Mouse (Mus musculus) monocyte, adult 5-6 weeks (primary cell): ENCODE measurements around the gene Umodl1. TPM values are rescaled to one million over a fixed set of nuclear protein-coding genes. Genes with fewer than 3 reads are reported as not detected.

Experiments
- ATAC-seq: fragments of 153-309, 156-312 bp; replicated peaks from 2 replicates; pipeline ENCODE4 v1.8.0; 2017; ENCODE audit warnings: mild to moderate bottlenecking; ENCODE audit not compliant: low TSS enrichment, insufficient number of reproducible peaks, severe bottlenecking, poor library complexity, low FRiP score
- total RNA-seq: library from RNA; stranded (forward); fragments of 200-1000, 200-491, 200-594 nt; gene quantifications from 3 replicates; pipeline ENCODE4 v1.2.3, GENCODE M21; 2017

The Umodl1 gene
- total RNA-seq, 1 experiment from 2014 or later: not detected

- ATAC-seq: no peak
These were observed 24.1 kb downstream of the Umodl1 start for GRCm38 (mm10) chr17:30978556-30978955.

GRCm38 (mm10) chr17:30983521-30983920, 29.1 kb downstream of the Umodl1 start:
- no peak for ATAC-seq

GRCm38 (mm10) chr17:30990254-30990653, 35.8 kb downstream of the Umodl1 start:
- 0 out of 2 replicates have a peak, but pooled peaks have one; percentile 28 for ATAC-seq

- ATAC-seq: no peak
These were observed 41.9 kb downstream of the Umodl1 start for GRCm38 (mm10) chr17:30996296-30996695.

GRCm38 (mm10) chr17:31000897-31001296, 46.5 kb downstream of the Umodl1 start:
- no peak for ATAC-seq

DNA sequence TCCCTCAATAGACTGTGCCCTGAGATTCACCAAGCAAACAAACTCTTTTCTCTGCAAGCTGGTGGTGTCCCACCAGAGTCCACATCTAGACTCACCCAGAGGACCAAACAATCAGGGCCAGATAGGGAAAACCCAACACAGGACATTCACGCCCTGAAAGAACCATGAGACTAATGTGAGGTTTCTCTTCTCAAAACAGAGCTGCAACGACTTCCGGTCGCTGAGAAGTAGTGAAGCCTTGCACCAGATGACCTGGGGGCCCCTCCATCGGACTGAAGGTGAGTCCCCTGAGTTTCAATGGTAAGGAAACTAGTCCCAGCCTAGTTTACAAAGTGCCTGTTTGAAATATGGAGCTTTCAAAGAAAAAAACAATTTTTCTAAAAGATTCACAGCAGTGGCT, 48.2 kb downstream of the Umodl1 start:
- no peak for ATAC-seq

- no peak for ATAC-seq
These were observed 50.8 kb downstream of the Umodl1 start for GRCm38 (mm10) chr17:31005284-31005683.

DNA sequence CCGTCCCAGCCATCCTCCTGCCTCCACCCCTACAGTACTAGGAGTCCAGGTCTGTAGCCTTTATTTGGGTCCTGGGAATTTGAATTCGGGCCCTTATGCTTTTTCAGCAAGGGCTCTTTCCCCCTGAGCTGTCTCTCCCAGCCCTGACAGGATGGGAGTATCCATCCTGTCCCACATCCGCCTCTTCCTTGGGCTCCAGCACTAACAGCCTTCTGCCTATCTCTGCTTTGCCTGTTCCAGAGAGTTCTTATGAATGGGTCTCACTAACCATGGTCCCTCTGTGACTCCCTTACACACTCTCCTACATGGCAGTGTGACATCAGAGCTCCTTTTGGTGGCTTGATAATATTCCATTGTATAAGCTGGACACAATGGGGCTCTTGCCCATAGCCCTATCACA, 52.9 kb downstream of the Umodl1 start:
- no peak for ATAC-seq

- no peak for ATAC-seq
These were observed 54.0 kb downstream of the Umodl1 start for GRCm38 (mm10) chr17:31008416-31008815.

DNA sequence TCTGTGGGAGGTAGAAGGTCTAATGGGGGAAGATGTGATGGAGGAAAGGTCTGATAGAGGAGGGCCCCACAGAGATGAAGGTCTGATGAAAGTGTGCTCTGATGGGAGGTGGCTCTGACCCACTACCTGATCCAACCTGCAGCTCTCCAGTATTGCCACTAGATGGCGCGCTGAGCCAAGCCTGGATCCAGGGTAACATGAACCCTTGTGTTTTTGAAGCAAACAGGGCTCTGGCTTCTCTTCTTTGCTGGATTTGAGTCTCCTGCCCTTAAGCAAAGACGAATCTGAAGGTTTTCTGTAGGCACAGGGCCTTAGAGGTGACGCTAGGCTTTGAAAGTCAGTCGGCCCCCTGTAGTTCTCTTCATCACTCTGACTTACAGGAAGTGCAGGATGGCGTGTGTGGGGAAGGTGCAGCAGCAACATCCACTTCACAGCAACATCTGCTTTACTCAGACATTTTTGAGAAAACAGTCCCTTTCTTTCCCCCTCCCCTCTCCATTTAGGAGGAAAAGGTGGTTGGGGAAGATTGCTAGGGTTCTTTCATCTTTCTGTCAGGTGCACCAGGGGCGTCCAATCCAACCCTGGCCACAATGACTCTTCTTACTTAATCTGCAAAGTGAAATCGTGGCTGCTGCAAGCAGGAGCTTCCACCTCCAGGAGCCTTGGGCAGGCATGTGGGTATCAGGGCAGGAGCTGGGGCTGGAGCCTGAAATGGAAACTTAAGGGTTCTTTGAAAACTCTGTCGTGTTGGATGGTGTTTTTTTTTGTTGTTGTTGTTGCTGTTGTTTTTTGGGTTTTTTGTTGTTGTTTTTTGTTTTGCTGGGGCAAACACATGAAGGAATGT, 57.3 kb downstream of the Umodl1 start:
- ATAC-seq: peak; percentile 83

- ATAC-seq: peak; percentile 71
These were observed 63.8 kb downstream of the Umodl1 start for GRCm38 (mm10) chr17:31018267-31018666.

- 0 out of 2 replicates have a peak, but pooled peaks have one; percentile 33 for ATAC-seq
These were observed 65.1 kb downstream of the Umodl1 start for GRCm38 (mm10) chr17:31019505-31019904.

DNA sequence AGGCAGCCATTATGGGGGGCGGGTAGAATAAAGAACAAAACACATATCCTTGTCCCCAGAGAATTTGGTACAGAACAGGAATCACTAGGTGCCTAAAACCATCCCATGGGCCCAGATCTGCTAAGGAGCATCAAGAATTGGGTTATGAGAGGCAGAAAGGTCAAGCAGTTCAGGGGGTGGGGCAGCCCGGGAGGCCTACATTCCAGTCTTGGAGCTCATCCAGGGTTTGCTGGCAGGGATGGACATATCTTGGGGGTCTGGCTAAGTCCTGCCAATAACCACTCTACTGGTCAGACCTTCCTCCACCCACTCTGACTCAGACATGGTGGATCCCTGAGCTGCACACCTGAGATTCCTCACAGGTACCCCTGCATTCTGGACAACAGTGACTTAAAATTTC, 65.6 kb downstream of the Umodl1 start:
- no peak for ATAC-seq

GRCm38 (mm10) chr17:31021276-31021675, 66.8 kb downstream of the Umodl1 start:
- no peak for ATAC-seq

- no peak for ATAC-seq
These were observed 69.8 kb downstream of the Umodl1 start for GRCm38 (mm10) chr17:31024125-31024781.

GRCm38 (mm10) chr17:31024782-31025125, 70.3 kb downstream of the Umodl1 start:
- no peak for ATAC-seq

GRCm38 (mm10) chr17:31026986-31027385, 72.5 kb downstream of the Umodl1 start:
- no peak for ATAC-seq

GRCm38 (mm10) chr17:31027723-31028122, 73.3 kb downstream of the Umodl1 start:
- no peak for ATAC-seq

DNA sequence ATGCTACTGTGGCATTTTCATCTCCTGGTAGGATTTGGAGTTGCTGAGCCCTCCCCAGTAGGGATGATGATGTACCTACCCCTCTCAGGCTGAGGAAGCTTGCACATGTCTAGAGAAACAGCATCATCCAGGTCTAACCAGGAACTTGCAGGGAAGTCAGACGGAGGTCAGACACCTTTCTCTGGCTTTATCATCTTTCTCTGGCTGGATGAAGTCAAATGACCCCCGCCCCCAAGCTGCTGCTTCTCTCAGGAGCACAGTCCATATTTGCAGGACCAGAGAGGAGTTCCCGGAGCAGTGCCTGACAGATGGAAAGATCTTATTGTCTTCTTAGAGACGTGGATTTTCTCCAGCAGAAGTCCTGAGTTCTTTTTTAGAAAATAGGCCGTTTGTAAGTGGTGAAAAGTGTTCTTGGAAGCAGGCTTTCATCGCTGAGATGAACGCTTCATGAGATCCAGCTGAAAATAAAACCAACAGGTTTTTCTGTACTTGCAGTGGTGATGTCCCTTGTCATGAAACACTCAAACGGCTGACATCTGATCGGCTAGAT, 74.5 kb downstream of the Umodl1 start:
- no peak for ATAC-seq

DNA sequence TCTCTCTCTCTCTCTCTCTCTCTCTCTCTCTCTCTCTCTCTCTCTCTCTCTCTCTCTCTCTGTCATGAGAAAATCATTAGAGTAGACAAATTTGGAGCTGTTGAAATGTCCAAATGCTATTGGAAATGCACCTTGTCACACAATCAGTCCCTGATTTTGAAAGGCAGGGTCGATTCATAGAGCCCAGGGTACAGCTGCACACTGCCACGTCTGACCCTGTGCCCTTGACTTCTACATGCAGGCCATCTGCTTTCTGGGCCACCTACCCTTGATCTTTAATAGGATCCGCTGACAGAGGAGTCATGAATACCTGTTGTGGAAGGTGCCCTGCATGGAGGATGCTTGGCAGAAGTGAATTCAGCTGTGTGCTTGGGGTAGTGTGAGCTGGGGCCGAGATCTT, 75.0 kb downstream of the Umodl1 start:
- no peak for ATAC-seq
